Mouse (Mus musculus): ENCODE results near the gene Pdgfra. TPM values are rescaled to one million over a fixed set of nuclear protein-coding genes. Genes with fewer than 3 reads are reported as not detected.

Pdgfra gene
- polyA plus RNA-seq, 1 experiment from 2014 or later = 7.6 TPM

- Histone ChIP-seq H3K4me2 (replicated peaks) (no peak overlapping the region), H3K27me3 (peaks cover 91% of the 10 kb centered on the region), H3K9me3 (no peaks in the 10 kb centered on the region), H3K9ac (replicated peaks) (no peak overlapping the region), H3K4me3 (no peak overlapping the region), H3K36me3 (no peaks in the 10 kb centered on the region), H3K27ac (replicated peaks) (no peak overlapping the region), H3K4me1 (peaks cover 50% of the 10 kb centered on the region)
- ATAC-seq (replicated peaks) = no peak
- 8% methylated on average over 10 of the region's 10 CpGs for WGBS
Observed at GRCm38 (mm10) chr5:75149380-75149779, 2.7 kb upstream of the Pdgfra start.

GRCm38 (mm10) chr5:75149880-75150279 is 2.2 kb upstream of the Pdgfra start:
- H3K36me3 ChIP-seq = no peaks in the 10 kb centered on the region
- H3K4me3 ChIP-seq = no peak overlapping the region
- H3K9ac ChIP-seq (replicated peaks) = no peak overlapping the region
- H3K27me3 ChIP-seq = peaks cover 91% of the 10 kb centered on the region
- 4% methylated on average over 11 of the region's 11 CpGs for WGBS
- peaks cover 55% of the 10 kb centered on the region for H3K4me1 ChIP-seq
- H3K27ac ChIP-seq (replicated peaks) = no peak overlapping the region
- no peak for ATAC-seq (replicated peaks)
- H3K9me3 ChIP-seq = no peaks in the 10 kb centered on the region
- H3K4me2 ChIP-seq (replicated peaks) = peak overlapping the region; percentile 32; the same call in 1 of the 2 replicates

- H3K4me3 ChIP-seq = peak overlapping the region; percentile 2; the same call in 1 of the 2 replicates
- H3K4me1 ChIP-seq = peaks cover 56% of the 10 kb centered on the region
- no peak for ATAC-seq (replicated peaks)
- H3K9ac ChIP-seq (replicated peaks) = no peak overlapping the region
- H3K27ac ChIP-seq (replicated peaks) = no peak overlapping the region
- H3K9me3 ChIP-seq = no peaks in the 10 kb centered on the region
- H3K36me3 ChIP-seq = no peaks in the 10 kb centered on the region
- 2% methylated on average over 23 of the region's 23 CpGs for WGBS
- H3K4me2 ChIP-seq (replicated peaks) = peak overlapping the region; percentile 32
- peaks cover 93% of the 10 kb centered on the region for H3K27me3 ChIP-seq
Observed at GRCm38 (mm10) chr5:75150341-75150981, 1.6 kb upstream of the Pdgfra start.

GRCm38 (mm10) chr5:75151146-75151900 is 769 bp upstream of the Pdgfra start:
- 0 out of 2 replicates have a peak overlapping the region, but pooled peaks have one; percentile 12 for H3K4me3 ChIP-seq
- 1% methylated on average over 35 of the region's 35 CpGs for WGBS
- no peaks in the 10 kb centered on the region for H3K36me3 ChIP-seq
- H3K4me1 ChIP-seq = peaks cover 65% of the 10 kb centered on the region
- no peaks in the 10 kb centered on the region for H3K9me3 ChIP-seq
- no peak overlapping the region for H3K9ac ChIP-seq (replicated peaks)
- peak overlapping the region; percentile 32 for H3K4me2 ChIP-seq (replicated peaks)
- 0 out of 2 replicates have a peak, but pooled peaks have one; percentile 21 for ATAC-seq (replicated peaks)
- H3K27me3 ChIP-seq = peaks cover 88% of the 10 kb centered on the region
- H3K27ac ChIP-seq (replicated peaks) = no peak overlapping the region

- Histone ChIP-seq H3K9me3 (no peaks in the 10 kb centered on the region), H3K4me3 (peak overlapping the region; percentile 27), H3K27ac (replicated peaks) (no peak overlapping the region), H3K27me3 (peaks cover 73% of the 10 kb centered on the region), H3K4me2 (replicated peaks) (peak overlapping the region; percentile 39), H3K4me1 (peaks cover 71% of the 10 kb centered on the region), H3K36me3 (no peaks in the 10 kb centered on the region), H3K9ac (replicated peaks) (no peak overlapping the region)
- no peak for ATAC-seq (replicated peaks)
- under 1% methylated on average over 72 of the region's 72 CpGs for WGBS
Observed at GRCm38 (mm10) chr5:75152791-75153625, 916 bp downstream of the Pdgfra start.

- ATAC-seq (replicated peaks) = no peak
- Histone ChIP-seq H3K4me1 (peaks cover 66% of the 10 kb centered on the region), H3K27ac (replicated peaks) (no peak overlapping the region), H3K27me3 (peaks cover 72% of the 10 kb centered on the region), H3K9me3 (no peaks in the 10 kb centered on the region), H3K36me3 (no peaks in the 10 kb centered on the region), H3K4me3 (peak overlapping the region; percentile 27), H3K9ac (replicated peaks) (no peak overlapping the region), H3K4me2 (replicated peaks) (peak overlapping the region; percentile 39)
- 2% methylated on average over 13 of the region's 13 CpGs for WGBS
Observed at GRCm38 (mm10) chr5:75153626-75153960, 1.5 kb downstream of the Pdgfra start.

GRCm38 (mm10) chr5:75153961-75154620 is 2.0 kb downstream of the Pdgfra start:
- peak overlapping the region; percentile 19; the same call in 1 of the 2 replicates for H3K9ac ChIP-seq (replicated peaks)

GRCm38 (mm10) chr5:75154621-75155235 is 2.6 kb downstream of the Pdgfra start:
- Histone ChIP-seq H3K4me3 (peak overlapping the region; percentile 27), H3K27ac (replicated peaks) (no peak overlapping the region)

More at GRCm38 (mm10) chr5:75153961-75154620, 2.0 kb downstream of the Pdgfra start:
- H3K9me3 ChIP-seq = no peaks in the 10 kb centered on the region
- peaks cover 62% of the 10 kb centered on the region for H3K4me1 ChIP-seq
- H3K27me3 ChIP-seq = peaks cover 70% of the 10 kb centered on the region
- H3K4me3 ChIP-seq = peak overlapping the region; percentile 27
- H3K4me2 ChIP-seq (replicated peaks) = peak overlapping the region; percentile 39
- no peaks in the 10 kb centered on the region for H3K36me3 ChIP-seq
- no peak overlapping the region for H3K27ac ChIP-seq (replicated peaks)
- 2% methylated on average over 27 of the region's 27 CpGs for WGBS
- no peak for ATAC-seq (replicated peaks)

GRCm38 (mm10) chr5:75155281-75155680 is 3.2 kb downstream of the Pdgfra start:
- Histone ChIP-seq H3K9ac (replicated peaks) (no peak overlapping the region), H3K9me3 (no peaks in the 10 kb centered on the region), H3K4me1 (peaks cover 55% of the 10 kb centered on the region), H3K27me3 (peaks cover 62% of the 10 kb centered on the region), H3K4me2 (replicated peaks) (peak overlapping the region; percentile 84), H3K36me3 (no peaks in the 10 kb centered on the region), H3K27ac (replicated peaks) (no peak overlapping the region), H3K4me3 (peak overlapping the region; percentile 39)
- 0% methylated on average over 8 of the region's 9 CpGs for WGBS
- no peak for ATAC-seq (replicated peaks)

More at GRCm38 (mm10) chr5:75154621-75155235, 2.6 kb downstream of the Pdgfra start:
- Histone ChIP-seq H3K36me3 (no peaks in the 10 kb centered on the region), H3K4me1 (peaks cover 61% of the 10 kb centered on the region), H3K27me3 (peaks cover 67% of the 10 kb centered on the region), H3K4me2 (replicated peaks) (peak overlapping the region; percentile 39), H3K9me3 (no peaks in the 10 kb centered on the region), H3K9ac (replicated peaks) (peak overlapping the region; percentile 19; the same call in 1 of the 2 replicates)
- 2% methylated on average over 21 of the region's 21 CpGs for WGBS
- no peak for ATAC-seq (replicated peaks)

GRCm38 (mm10) chr5:75155741-75156553 is 3.9 kb downstream of the Pdgfra start:
- Histone ChIP-seq H3K27ac (replicated peaks) (no peak overlapping the region), H3K4me2 (replicated peaks) (peak overlapping the region; percentile 84), H3K4me1 (peaks cover 49% of the 10 kb centered on the region), H3K36me3 (no peaks in the 10 kb centered on the region), H3K4me3 (peak overlapping the region; percentile 39), H3K27me3 (peaks cover 56% of the 10 kb centered on the region), H3K9me3 (no peaks in the 10 kb centered on the region), H3K9ac (replicated peaks) (peak overlapping the region; percentile 36)
- under 1% methylated on average over 52 of the region's 52 CpGs for WGBS
- peak; percentile 91 for ATAC-seq (replicated peaks)
